Mouse (Mus musculus): Measurements from ENCODE around the gene Pde1a. TPM values are rescaled to one million over a fixed set of nuclear protein-coding genes. Genes with fewer than 3 reads are reported as not detected.

Pde1a gene
- polyA plus RNA-seq, 1 experiment from 2014 or later: 72.5 TPM

- 86% methylated on average over 1 of the region's 1 CpGs for WGBS
These were observed 163.2 kb downstream of the Pde1a start for GRCm38 (mm10) chr2:79966086-79966485.

DNA sequence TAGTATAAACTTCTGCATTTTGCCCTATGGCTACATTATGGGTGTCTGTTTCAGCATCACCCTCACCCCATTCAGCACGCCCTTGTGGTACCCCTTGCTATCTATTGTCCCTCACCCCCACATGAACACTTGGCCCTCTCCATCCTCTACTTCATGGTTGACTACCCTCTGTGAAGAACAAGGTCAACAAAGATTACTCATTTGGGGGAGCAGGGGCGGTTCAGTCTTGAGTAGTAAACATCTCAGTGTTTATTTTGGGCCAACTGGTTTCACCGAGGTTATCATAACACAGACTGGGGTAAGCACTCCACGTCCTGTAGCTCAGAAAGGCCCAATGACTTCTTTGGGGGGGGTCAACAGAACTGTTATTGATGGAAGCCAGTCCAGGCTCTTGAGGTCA lies 164.3 kb downstream of the Pde1a start:
- Histone ChIP-seq H3K27me3 (ENCODE audit: control insufficient read depth, insufficient read depth, low read length) (no peaks in the 10 kb centered on the region), H3K4me3 (ENCODE audit: low read depth, low read length) (no peak overlapping the region), H3K36me3 (ENCODE audit: control insufficient read depth, insufficient read depth, low read length) (no peaks in the 10 kb centered on the region), H3K9me3 (ENCODE audit: control insufficient read depth, low read depth, low read length) (no peaks in the 10 kb centered on the region), H3K4me2 (replicated peaks; ENCODE audit: low read depth, low read length) (no peak overlapping the region), H3K27ac (ENCODE audit: low read length) (no peak overlapping the region), H3K9ac (replicated peaks; ENCODE audit: low read depth, low read length) (no peak overlapping the region), H3K4me1 (ENCODE audit: control insufficient read depth, insufficient read depth, low read length) (no peaks in the 10 kb centered on the region)
- WGBS: 39% methylated on average over 4 of the region's 4 CpGs
- no peak for ATAC-seq (ENCODE audit: insufficient number of reproducible peaks, insufficient read depth, low FRiP score, low read depth)

More at GRCm38 (mm10) chr2:79966086-79966485, 163.2 kb downstream of the Pde1a start:
- no peaks in the 10 kb centered on the region for H3K27me3 ChIP-seq (ENCODE audit: control insufficient read depth, insufficient read depth, low read length)
- H3K4me1 ChIP-seq (ENCODE audit: control insufficient read depth, insufficient read depth, low read length): no peaks in the 10 kb centered on the region
- no peak overlapping the region for H3K27ac ChIP-seq (ENCODE audit: low read length)
- H3K36me3 ChIP-seq (ENCODE audit: control insufficient read depth, insufficient read depth, low read length): no peaks in the 10 kb centered on the region
- ATAC-seq (ENCODE audit: insufficient number of reproducible peaks, insufficient read depth, low FRiP score, low read depth): no peak
- no peak overlapping the region for H3K4me3 ChIP-seq (ENCODE audit: low read depth, low read length)
- no peak overlapping the region for H3K4me2 ChIP-seq (replicated peaks; ENCODE audit: low read depth, low read length)
- H3K9ac ChIP-seq (replicated peaks; ENCODE audit: low read depth, low read length): no peak overlapping the region
- no peaks in the 10 kb centered on the region for H3K9me3 ChIP-seq (ENCODE audit: control insufficient read depth, low read depth, low read length)

DNA sequence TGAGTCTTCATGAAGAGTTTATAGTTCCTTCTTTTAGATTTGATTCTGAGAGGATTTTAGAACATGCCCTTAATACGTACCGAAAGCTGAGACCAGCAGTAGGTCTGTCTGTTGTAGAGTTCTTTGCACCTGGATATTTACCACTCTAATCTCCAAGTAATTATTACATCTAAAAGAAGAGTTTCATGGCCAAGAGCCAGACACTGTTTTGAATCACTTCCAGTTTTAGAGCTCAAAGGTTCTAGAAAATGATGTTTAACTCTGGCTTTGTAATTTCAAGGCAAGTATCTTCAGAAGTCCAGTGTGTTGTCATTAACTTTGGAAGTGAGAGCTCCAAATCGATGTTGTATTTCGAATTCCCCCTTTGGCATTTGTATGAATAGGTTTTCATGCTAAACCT lies 167.8 kb downstream of the Pde1a start:
- Histone ChIP-seq H3K4me2 (replicated peaks; ENCODE audit: low read depth, low read length) (no peak overlapping the region), H3K4me3 (ENCODE audit: low read depth, low read length) (no peak overlapping the region), H3K36me3 (ENCODE audit: control insufficient read depth, insufficient read depth, low read length) (no peaks in the 10 kb centered on the region), H3K27ac (ENCODE audit: low read length) (no peak overlapping the region), H3K9me3 (ENCODE audit: control insufficient read depth, low read depth, low read length) (no peaks in the 10 kb centered on the region), H3K4me1 (ENCODE audit: control insufficient read depth, insufficient read depth, low read length) (no peaks in the 10 kb centered on the region), H3K27me3 (ENCODE audit: control insufficient read depth, insufficient read depth, low read length) (no peaks in the 10 kb centered on the region), H3K9ac (replicated peaks; ENCODE audit: low read depth, low read length) (no peak overlapping the region)
- WGBS: 75% methylated on average over 4 of the region's 4 CpGs
- no peak for ATAC-seq (ENCODE audit: insufficient number of reproducible peaks, insufficient read depth, low FRiP score, low read depth)

GRCm38 (mm10) chr2:79957659-79958340 lies 171.5 kb downstream of the Pde1a start:
- no peak overlapping the region for H3K9ac ChIP-seq (replicated peaks; ENCODE audit: low read depth, low read length)
- peak overlapping the region; percentile 45; the same call in 1 of the 2 replicates for H3K27ac ChIP-seq (ENCODE audit: low read length)
- H3K36me3 ChIP-seq (ENCODE audit: control insufficient read depth, insufficient read depth, low read length): no peaks in the 10 kb centered on the region

DNA sequence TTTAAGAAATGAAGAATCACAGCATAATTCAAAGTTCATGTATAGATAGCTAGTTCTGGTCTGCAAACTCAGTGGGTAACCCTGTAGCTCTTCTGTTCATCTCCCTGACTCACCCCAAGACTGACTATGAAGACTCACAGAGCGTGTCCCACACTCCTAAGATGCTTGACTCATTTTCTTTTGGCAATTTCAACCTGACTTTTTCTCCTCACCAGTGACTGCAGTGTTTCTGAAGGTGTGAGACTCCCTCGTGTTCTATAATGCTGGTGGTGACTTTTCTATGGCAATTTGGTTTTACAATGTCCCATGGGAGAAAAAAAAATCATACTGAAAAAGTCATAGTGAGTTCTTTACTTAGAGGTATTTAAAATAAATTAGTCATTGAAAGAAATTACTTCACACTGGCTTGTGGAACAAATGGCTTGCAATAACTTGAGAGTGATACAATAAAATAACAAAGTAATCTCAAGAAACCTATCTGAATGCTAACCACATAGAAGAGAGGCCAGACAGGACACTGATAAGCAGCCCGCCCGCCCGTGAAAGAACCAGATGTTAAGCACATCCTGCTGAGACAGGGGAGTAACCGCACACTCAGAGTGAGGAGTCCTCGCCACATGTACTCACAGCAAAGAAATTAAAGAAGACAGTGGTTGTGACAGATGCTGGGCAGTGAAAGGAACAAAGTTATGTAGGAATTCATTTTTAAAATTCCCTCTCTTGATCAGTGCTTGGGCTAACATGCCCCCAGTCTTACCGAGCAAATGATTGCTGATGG lies 183.2 kb downstream of the Pde1a start:
- H3K36me3 ChIP-seq (ENCODE audit: control insufficient read depth, insufficient read depth, low read length): no peaks in the 10 kb centered on the region
- no peak overlapping the region for H3K9ac ChIP-seq (replicated peaks; ENCODE audit: low read depth, low read length)
- H3K4me1 ChIP-seq (ENCODE audit: control insufficient read depth, insufficient read depth, low read length): no peaks in the 10 kb centered on the region
- H3K4me2 ChIP-seq (replicated peaks; ENCODE audit: low read depth, low read length): no peak overlapping the region
- ATAC-seq (ENCODE audit: insufficient number of reproducible peaks, insufficient read depth, low FRiP score, low read depth): no peak
- no peak overlapping the region for H3K27ac ChIP-seq (ENCODE audit: low read length)
- H3K4me3 ChIP-seq (ENCODE audit: low read depth, low read length): no peak overlapping the region
- no peaks in the 10 kb centered on the region for H3K9me3 ChIP-seq (ENCODE audit: control insufficient read depth, low read depth, low read length)
- H3K27me3 ChIP-seq (ENCODE audit: control insufficient read depth, insufficient read depth, low read length): no peaks in the 10 kb centered on the region
- WGBS: 60% methylated on average over 8 of the region's 8 CpGs

More at GRCm38 (mm10) chr2:79957659-79958340, 171.5 kb downstream of the Pde1a start:
- Histone ChIP-seq H3K27me3 (ENCODE audit: control insufficient read depth, insufficient read depth, low read length) (no peaks in the 10 kb centered on the region), H3K4me1 (ENCODE audit: control insufficient read depth, insufficient read depth, low read length) (no peaks in the 10 kb centered on the region), H3K9me3 (ENCODE audit: control insufficient read depth, low read depth, low read length) (no peaks in the 10 kb centered on the region), H3K4me3 (ENCODE audit: low read depth, low read length) (no peak overlapping the region), H3K4me2 (replicated peaks; ENCODE audit: low read depth, low read length) (no peak overlapping the region)
- 35% methylated on average over 6 of the region's 6 CpGs for WGBS
- ATAC-seq (ENCODE audit: insufficient number of reproducible peaks, insufficient read depth, low FRiP score, low read depth): no peak; the same call in 1 of the 2 replicates

GRCm38 (mm10) chr2:79934660-79935059 lies 194.6 kb downstream of the Pde1a start:
- no peak overlapping the region for H3K27ac ChIP-seq (ENCODE audit: low read length)
- WGBS: 37% methylated on average over 5 of the region's 5 CpGs
- no peak overlapping the region for H3K4me3 ChIP-seq (ENCODE audit: low read depth, low read length)
- H3K4me2 ChIP-seq (replicated peaks; ENCODE audit: low read depth, low read length): no peak overlapping the region
- H3K36me3 ChIP-seq (ENCODE audit: control insufficient read depth, insufficient read depth, low read length): no peaks in the 10 kb centered on the region
- no peaks in the 10 kb centered on the region for H3K27me3 ChIP-seq (ENCODE audit: control insufficient read depth, insufficient read depth, low read length)
- no peaks in the 10 kb centered on the region for H3K9me3 ChIP-seq (ENCODE audit: control insufficient read depth, low read depth, low read length)
- no peaks in the 10 kb centered on the region for H3K4me1 ChIP-seq (ENCODE audit: control insufficient read depth, insufficient read depth, low read length)
- H3K9ac ChIP-seq (replicated peaks; ENCODE audit: low read depth, low read length): no peak overlapping the region
- no peak for ATAC-seq (ENCODE audit: insufficient number of reproducible peaks, insufficient read depth, low FRiP score, low read depth)

DNA sequence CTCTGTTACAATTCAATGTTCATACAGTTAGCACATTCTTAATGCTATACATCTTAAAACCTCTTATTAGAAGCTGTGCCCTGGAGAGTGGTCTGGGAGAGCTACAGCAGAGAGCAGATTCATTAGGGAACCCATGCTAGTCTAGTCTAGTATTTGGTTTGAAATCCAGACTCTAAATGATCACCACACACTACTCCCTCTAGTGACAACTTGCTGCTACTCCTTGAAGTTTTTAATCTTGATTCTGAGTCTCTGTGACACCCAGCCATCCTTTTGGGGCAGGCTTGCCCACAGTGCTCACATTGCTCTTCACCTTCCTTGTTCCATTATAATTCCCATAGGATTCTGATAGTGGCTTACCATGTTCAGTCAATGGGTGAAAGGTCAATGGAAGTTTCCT lies 206.9 kb downstream of the Pde1a start:
- Histone ChIP-seq H3K9ac (replicated peaks; ENCODE audit: low read depth, low read length) (no peak overlapping the region), H3K27ac (ENCODE audit: low read length) (no peak overlapping the region), H3K36me3 (ENCODE audit: control insufficient read depth, insufficient read depth, low read length) (no peaks in the 10 kb centered on the region), H3K27me3 (ENCODE audit: control insufficient read depth, insufficient read depth, low read length) (no peaks in the 10 kb centered on the region), H3K4me3 (ENCODE audit: low read depth, low read length) (no peak overlapping the region), H3K4me1 (ENCODE audit: control insufficient read depth, insufficient read depth, low read length) (no peaks in the 10 kb centered on the region), H3K9me3 (ENCODE audit: control insufficient read depth, low read depth, low read length) (no peaks in the 10 kb centered on the region), H3K4me2 (replicated peaks; ENCODE audit: low read depth, low read length) (no peak overlapping the region)
- no peak for ATAC-seq (ENCODE audit: insufficient number of reproducible peaks, insufficient read depth, low FRiP score, low read depth)

DNA sequence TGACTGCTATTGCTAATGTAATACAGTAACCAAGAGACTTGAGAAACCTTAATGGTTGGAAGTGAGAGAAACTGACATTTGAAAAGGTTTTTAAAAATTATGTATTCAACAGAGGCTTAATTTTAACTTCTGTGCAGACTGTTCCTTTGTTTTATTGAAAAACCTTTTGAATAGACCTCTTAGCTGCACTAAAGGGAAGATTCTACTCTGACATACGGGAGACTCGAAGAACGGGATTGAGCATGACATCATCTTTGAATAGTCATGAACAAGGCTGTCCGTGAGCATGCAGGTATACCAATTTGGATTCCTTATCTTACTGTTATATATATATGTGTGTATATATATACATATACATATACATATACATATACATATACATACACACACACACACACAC lies 207.9 kb downstream of the Pde1a start:
- Histone ChIP-seq H3K27ac (ENCODE audit: low read length) (no peak overlapping the region), H3K36me3 (ENCODE audit: control insufficient read depth, insufficient read depth, low read length) (no peaks in the 10 kb centered on the region), H3K27me3 (ENCODE audit: control insufficient read depth, insufficient read depth, low read length) (no peaks in the 10 kb centered on the region), H3K4me1 (ENCODE audit: control insufficient read depth, insufficient read depth, low read length) (no peaks in the 10 kb centered on the region), H3K4me2 (replicated peaks; ENCODE audit: low read depth, low read length) (no peak overlapping the region), H3K9ac (replicated peaks; ENCODE audit: low read depth, low read length) (no peak overlapping the region), H3K9me3 (ENCODE audit: control insufficient read depth, low read depth, low read length) (no peaks in the 10 kb centered on the region), H3K4me3 (ENCODE audit: low read depth, low read length) (no peak overlapping the region)
- ATAC-seq (ENCODE audit: insufficient number of reproducible peaks, insufficient read depth, low FRiP score, low read depth): no peak
- WGBS: 91% methylated on average over 4 of the region's 4 CpGs
